Mouse (Mus musculus) bone marrow macrophage, adult 2 months (primary cell): Measurements from ENCODE around the gene Atcay.

Experiments used
- CTCF ChIP-seq: IDR thresholded peaks from 2 replicates; pipeline ENCODE4 v1.5.1; 2012; ENCODE audit warnings: low read depth, mild to moderate bottlenecking, low read length, moderate library complexity
- POLR2A ChIP-seq: IDR thresholded peaks from 2 replicates; pipeline ENCODE4 v1.6.1; 2012; ENCODE audit warnings: mild to moderate bottlenecking, low read depth, low read length, borderline replicate concordance

GRCm38 (mm10) chr10:81178927-81179326 lies 51.7 kb downstream of the Atcay start:
- TF ChIP-seq CTCF (no peak), POLR2A (no peak)
